Mouse (Mus musculus) heart, postnatal 0 days (tissue): ENCODE data around the gene Hmcn1. TPM values are rescaled to one million over a fixed set of nuclear protein-coding genes. Genes with fewer than 3 reads are reported as not detected.

ENCODE experiments used
- ATAC-seq: fragments of 200-750 bp; cut with Nextera tagmentation; 2 replicates; pipeline ENCODE4 v1.8.0; 2017; ENCODE audit warnings: low read depth, moderate number of reproducible peaks, moderate library complexity; ENCODE audit not compliant: insufficient read depth
- DNase-seq: peaks from one replicate; pipeline ENCODE4 v3.0.0-alpha.2; 2016; ENCODE audit warnings: low spot score
- H3K27ac ChIP-seq: fragments of 300-500 bp; sonication (generic); 2 replicates; pipeline ENCODE4 v1.5.1; 2014; ENCODE audit warnings: low read depth, mild to moderate bottlenecking
- H3K27me3 ChIP-seq: fragments of 300-500 bp; sonication (generic); 2 replicates; pipeline ENCODE4 v1.6.1; 2014; ENCODE audit warnings: low read length, mixed read lengths; ENCODE audit not compliant: control insufficient read depth, insufficient read depth
- H3K36me3 ChIP-seq: fragments of 300-500 bp; sonication (generic); replicated peaks from 2 replicates; pipeline ENCODE4 v1.6.1; 2014; ENCODE audit warnings: low read length, mixed read lengths; ENCODE audit not compliant: control insufficient read depth, insufficient read depth
- H3K4me1 ChIP-seq: fragments of 300-500 bp; sonication (generic); 2 replicates; pipeline ENCODE4 v1.6.1; 2014; ENCODE audit warnings: antibody characterized with exemption; ENCODE audit not compliant: control insufficient read depth, insufficient read depth
- H3K4me2 ChIP-seq: fragments of 300-500 bp; sonication (generic); 2 replicates; pipeline ENCODE4 v1.6.1; 2014; ENCODE audit warnings: low read depth, mild to moderate bottlenecking, low read length, moderate library complexity
- H3K4me3 ChIP-seq: fragments of 300-500 bp; sonication (generic); 2 replicates; pipeline ENCODE4 v1.5.1; 2014; ENCODE audit warnings: low read depth, low read length
- H3K9ac ChIP-seq: fragments of 300-500 bp; sonication (generic); replicated peaks from 2 replicates; pipeline ENCODE4 v1.6.1; 2014; ENCODE audit warnings: low read depth, low read length, mixed read lengths
- H3K9me3 ChIP-seq: fragments of 300-500 bp; sonication (generic); replicated peaks from 2 replicates; pipeline ENCODE4 v1.6.1; 2016; ENCODE audit warnings: low read length; ENCODE audit not compliant: control insufficient read depth
- CTCF ChIP-seq: IDR thresholded peaks from 2 replicates; pipeline ENCODE4 v1.5.1; 2016; ENCODE audit warnings: antibody characterized with exemption, control low read depth, low read depth
- EP300 ChIP-seq: IDR thresholded peaks from 2 replicates; pipeline ENCODE4 v1.6.1; 2016; ENCODE audit warnings: antibody characterized with exemption, low read depth
- WGBS: fragments of 180-500 bp; shearing (Covaris S2); extraction: QIAGEN DNeasy Blood & Tissue Kit; methylation state at CpG from one replicate; pipeline ENCODE4 v1.1.7; 2014; 5-methylcytosine and 5-hydroxymethylcytosine counted together
- polyA plus RNA-seq: library from polyadenylated mRNA; unstranded; fragments of >200 nt; fragmentation: Nextera tagmentation; extraction: Ambion mirVana; gene quantifications from 2 replicates; pipeline ENCODE4 v1.2.1, GENCODE M21; 2015
- total RNA-seq: library from RNA; depleted of rRNA; stranded (reverse); fragments of >200 nt; gene quantifications from 2 replicates; pipeline ENCODE4 v1.2.3, GENCODE M21; 2014; ENCODE audit warnings: low replicate concordance

Gene Hmcn1
- total and polyA plus RNA-seq, 2 experiments from 2014 or later, result 18.9 to 59.2 TPM

DNA sequence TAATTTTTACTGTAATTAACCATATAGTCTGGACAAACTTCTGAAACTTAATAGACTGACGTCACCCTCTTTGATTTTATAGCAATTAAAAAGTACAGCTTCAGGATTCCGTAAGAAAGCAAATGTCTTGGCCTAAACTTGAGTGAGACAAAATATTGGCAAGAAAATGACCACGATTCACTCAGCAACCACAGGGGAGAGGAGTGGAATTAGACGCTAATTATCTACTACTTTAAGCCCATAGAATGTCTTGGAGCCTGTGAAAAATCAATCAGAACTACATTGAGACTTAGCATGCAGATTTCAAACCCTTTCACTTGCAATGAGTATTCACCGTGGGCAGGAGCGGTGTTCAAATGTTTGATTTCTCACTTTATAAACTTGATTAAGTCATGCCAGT is 159.8 kb downstream of the Hmcn1 start:
- Histone ChIP-seq H3K36me3 (no peaks in the 10 kb centered on the region), H3K4me1 (no peaks in the 10 kb centered on the region), H3K27ac (no peak overlapping the region), H3K9ac (no peak overlapping the region), H3K4me2 (no peak overlapping the region), H3K27me3 (no peaks in the 10 kb centered on the region), H3K9me3 (no peaks in the 10 kb centered on the region; the same call in 1 of the 2 replicates), H3K4me3 (no peak overlapping the region)
- 82% methylated on average over 6 of the region's 6 CpGs for WGBS
- no peak for ATAC-seq
- DNase-seq, result no peak
- TF ChIP-seq EP300 (no peak), CTCF (no peak)

DNA sequence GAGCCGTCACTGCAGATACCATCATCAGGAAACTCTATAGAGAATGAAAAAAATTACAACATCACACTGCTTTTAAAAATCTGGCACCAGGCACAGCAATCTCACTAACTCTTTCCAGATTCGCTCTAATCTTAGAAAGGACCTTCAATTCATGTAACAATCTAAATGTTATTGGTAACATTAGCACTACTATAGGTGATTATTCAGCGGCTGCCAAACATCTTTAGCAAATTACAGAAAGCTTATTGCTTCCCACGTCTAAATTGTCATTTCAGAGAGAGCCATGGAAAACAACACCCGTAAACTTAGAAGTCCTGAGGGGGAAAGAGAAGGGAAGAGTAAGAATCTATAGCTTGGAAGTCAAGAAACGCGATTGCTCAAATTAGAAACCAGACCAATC is 163.4 kb downstream of the Hmcn1 start:
- 68% methylated on average over 7 of the region's 7 CpGs for WGBS
- Histone ChIP-seq H3K4me2 (no peak overlapping the region), H3K4me1 (peaks cover 6% of the 10 kb centered on the region; the same call in 1 of the 2 replicates), H3K9me3 (no peaks in the 10 kb centered on the region), H3K9ac (no peak overlapping the region), H3K27me3 (no peaks in the 10 kb centered on the region), H3K4me3 (no peak overlapping the region), H3K27ac (0 out of 2 replicates have a peak overlapping the region, but pooled peaks have one; percentile 8), H3K36me3 (no peaks in the 10 kb centered on the region)
- no peak for TF ChIP-seq EP300
- TF ChIP-seq CTCF, result no peak
- no peak for DNase-seq
- ATAC-seq, result no peak

DNA sequence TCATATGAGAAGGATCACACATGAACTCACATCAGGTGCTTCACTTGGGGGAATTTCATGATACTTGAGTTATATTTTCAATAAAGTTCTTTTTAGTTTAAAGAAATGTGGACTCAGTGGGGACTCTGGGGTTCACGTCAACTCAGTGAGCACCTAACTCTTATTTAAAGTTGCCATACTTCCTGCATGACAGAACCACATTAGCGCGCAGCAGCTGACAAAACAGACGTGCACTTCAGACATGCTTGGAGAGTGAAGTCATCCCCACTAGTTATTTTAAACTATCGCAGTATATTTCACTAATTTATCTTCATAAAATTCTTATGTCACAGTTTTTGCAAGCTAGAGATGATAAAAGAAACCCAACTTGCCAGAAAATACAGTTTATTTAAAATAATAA is 166.1 kb downstream of the Hmcn1 start:
- Histone ChIP-seq H3K4me2 (no peak overlapping the region), H3K36me3 (no peaks in the 10 kb centered on the region), H3K4me3 (no peak overlapping the region), H3K9me3 (no peaks in the 10 kb centered on the region), H3K9ac (no peak overlapping the region), H3K27me3 (no peaks in the 10 kb centered on the region), H3K27ac (peak overlapping the region; percentile 63), H3K4me1 (peaks cover 6% of the 10 kb centered on the region; the same call in 1 of the 2 replicates)
- DNase-seq, result peak; percentile 82
- no peak; the same call in 1 of the 2 replicates for TF ChIP-seq EP300
- no peak for TF ChIP-seq CTCF
- peak; percentile 84 for ATAC-seq
- 14% methylated on average over 5 of the region's 5 CpGs for WGBS

DNA sequence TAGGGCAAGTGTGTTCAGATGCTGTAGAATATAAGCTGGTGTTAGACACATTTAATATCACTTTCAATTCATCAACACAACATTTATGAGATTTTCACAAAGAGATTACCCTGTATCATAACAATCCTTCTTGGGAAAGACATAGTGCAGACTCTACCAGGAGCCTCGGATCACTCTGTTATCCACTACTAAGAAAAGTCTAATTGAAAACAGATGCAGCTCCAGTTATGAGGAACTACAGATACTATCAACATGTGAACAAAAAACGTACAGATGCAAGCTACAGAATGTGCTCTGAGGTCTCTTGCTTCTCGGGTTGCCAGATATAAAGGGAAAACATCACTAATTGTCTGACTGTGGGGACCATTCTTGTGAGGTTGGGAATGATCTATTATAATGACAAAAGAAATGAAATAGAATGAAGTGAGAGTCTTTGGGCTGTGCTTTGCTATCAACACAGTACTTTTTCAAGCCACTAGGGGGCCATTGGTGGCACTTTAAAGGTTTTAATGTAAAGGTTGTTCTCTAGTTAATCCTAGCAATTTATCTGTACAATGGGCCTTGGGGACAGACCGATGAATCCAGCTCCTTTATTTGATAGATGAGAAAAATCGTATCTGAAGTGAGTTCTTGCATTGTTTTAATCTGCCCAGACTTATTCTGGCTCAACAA is 168.8 kb downstream of the Hmcn1 start:
- WGBS, result 62% methylated on average over 5 of the region's 5 CpGs
- H3K4me3 ChIP-seq, result no peak overlapping the region
- peaks cover 6% of the 10 kb centered on the region; the same call in 1 of the 2 replicates for H3K4me1 ChIP-seq
- no peaks in the 10 kb centered on the region for H3K27me3 ChIP-seq
- no peaks in the 10 kb centered on the region for H3K36me3 ChIP-seq
- DNase-seq (no peak), ATAC-seq (no peak)
- H3K27ac ChIP-seq, result no peak overlapping the region
- no peaks in the 10 kb centered on the region for H3K9me3 ChIP-seq
- no peak overlapping the region for H3K9ac ChIP-seq
- TF ChIP-seq CTCF (peak; percentile 40), EP300 (no peak; the same call in 1 of the 2 replicates)
- no peak overlapping the region for H3K4me2 ChIP-seq

DNA sequence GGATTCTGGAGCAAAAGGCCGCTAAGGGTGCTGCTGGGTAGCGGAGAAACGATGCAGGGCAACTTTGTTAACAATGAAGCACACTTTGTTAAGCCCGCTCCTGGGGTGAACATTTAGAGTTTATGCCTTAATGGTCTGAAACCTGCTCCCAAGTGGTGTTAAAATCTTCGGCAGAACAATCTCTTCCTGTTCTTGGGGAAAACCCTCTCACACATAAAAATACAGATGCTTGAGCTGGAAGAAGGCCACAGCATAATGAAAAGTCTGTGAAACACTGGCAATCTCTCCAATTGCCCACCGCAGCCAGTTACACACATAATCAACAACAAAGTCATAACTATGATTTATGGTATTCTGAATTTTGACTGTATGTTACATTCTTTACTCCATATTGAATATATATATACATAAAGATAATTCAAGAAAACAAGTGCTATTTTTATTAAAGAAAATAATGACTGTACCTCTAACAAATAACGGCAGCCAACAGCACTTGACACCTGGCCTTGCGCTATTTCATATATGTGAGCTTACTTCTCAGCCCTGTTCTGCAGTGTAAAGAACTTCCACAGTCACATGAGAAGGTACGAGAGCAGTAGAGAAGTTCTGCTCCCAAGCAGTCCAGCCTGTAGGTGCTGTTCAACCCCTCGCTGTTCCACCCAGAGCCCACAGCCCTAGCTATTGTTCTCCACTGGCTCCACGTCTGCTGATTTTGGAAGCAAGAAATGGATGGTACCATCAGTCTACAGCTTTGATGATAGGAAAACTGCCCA is 177.0 kb downstream of the Hmcn1 start:
- H3K9me3 ChIP-seq, result no peaks in the 10 kb centered on the region
- no peak for DNase-seq
- H3K27me3 ChIP-seq, result no peaks in the 10 kb centered on the region
- peaks cover 12% of the 10 kb centered on the region for H3K4me1 ChIP-seq
- 90% methylated on average over 11 of the region's 11 CpGs for WGBS
- ATAC-seq, result no peak
- no peak overlapping the region for H3K4me2 ChIP-seq
- H3K36me3 ChIP-seq, result peaks cover 8% of the 10 kb centered on the region; the same call in 1 of the 2 replicates
- H3K9ac ChIP-seq, result no peak overlapping the region
- H3K4me3 ChIP-seq, result no peak overlapping the region
- TF ChIP-seq EP300, result no peak
- TF ChIP-seq CTCF, result no peak
- no peak overlapping the region for H3K27ac ChIP-seq
